Mouse (Mus musculus) mesoderm, embryonic 11.5 days (tissue): Measurements from ENCODE around the gene Milr1.
"Not testable (repeated sequence)": the region's sequence is repeated elsewhere in the genome, so short reads cannot be mapped to it uniquely, and the experiment has no call there.

Experiments used
- DNase-seq: peaks from one replicate; pipeline ENCODE4 v3.0.0-alpha.2; 2012; ENCODE audit warnings: low read depth, low spot score

Gene Milr1

GRCm38 (mm10) chr11:106751039-106752018 is at the start of gene Milr1:
Gene Milr1, plus strand, starts transcription at chr11:106751226.
- DNase-seq = no peak

GRCm38 (mm10) chr11:106701589-106701988 is 49.4 kb upstream of the Milr1 start:
- DNase-seq = no peak

- DNase-seq = no peak
Measured at GRCm38 (mm10) chr11:106702584-106702983, 48.4 kb upstream of the Milr1 start.

- no peak for DNase-seq
Measured at GRCm38 (mm10) chr11:106703931-106704330, 47.1 kb upstream of the Milr1 start.

GRCm38 (mm10) chr11:106704399-106705111 is 46.5 kb upstream of the Milr1 start:
- DNase-seq = no peak

- DNase-seq = peak; percentile 36
Measured at GRCm38 (mm10) chr11:106706212-106706611, 44.8 kb upstream of the Milr1 start.

GRCm38 (mm10) chr11:106707085-106707484 is 43.9 kb upstream of the Milr1 start:
- DNase-seq = no peak

GRCm38 (mm10) chr11:106707866-106708265 is 43.2 kb upstream of the Milr1 start:
- no peak for DNase-seq

GRCm38 (mm10) chr11:106709227-106709985 is 41.6 kb upstream of the Milr1 start:
- no peak for DNase-seq

- DNase-seq = no peak
Measured at GRCm38 (mm10) chr11:106710789-106711188, 40.2 kb upstream of the Milr1 start.

- no peak for DNase-seq
Measured at GRCm38 (mm10) chr11:106715066-106715465, 36.0 kb upstream of the Milr1 start.

- DNase-seq = no peak
Measured at GRCm38 (mm10) chr11:106716568-106716967, 34.5 kb upstream of the Milr1 start.

GRCm38 (mm10) chr11:106720379-106720778 is 30.6 kb upstream of the Milr1 start:
- DNase-seq = no peak

GRCm38 (mm10) chr11:106722831-106723361 is 28.1 kb upstream of the Milr1 start:
- no peak for DNase-seq

- no peak for DNase-seq
Measured at GRCm38 (mm10) chr11:106723611-106724125, 27.4 kb upstream of the Milr1 start.

GRCm38 (mm10) chr11:106724176-106724915 is 26.7 kb upstream of the Milr1 start:
- no peak for DNase-seq

- not testable (repeated sequence) for DNase-seq
Measured at GRCm38 (mm10) chr11:106724916-106725235, 26.1 kb upstream of the Milr1 start.

- DNase-seq = no peak
Measured at GRCm38 (mm10) chr11:106727967-106728366, 23.1 kb upstream of the Milr1 start.

- no peak for DNase-seq
Measured at GRCm38 (mm10) chr11:106728402-106729366, 22.3 kb upstream of the Milr1 start.

GRCm38 (mm10) chr11:106729656-106730055 is 21.4 kb upstream of the Milr1 start:
- no peak for DNase-seq
